Mouse (Mus musculus) stomach, embryonic 15.5 days (tissue): Measurements from ENCODE around the gene Tnxb. TPM values are rescaled to one million over a fixed set of nuclear protein-coding genes. Genes with fewer than 3 reads are reported as not detected.

Experiments
- polyA plus RNA-seq: library from polyadenylated mRNA; unstranded; fragments of >200 nt; fragmentation: Nextera tagmentation; extraction: Ambion mirVana; gene quantifications from 2 replicates; pipeline ENCODE4 v1.2.1, GENCODE M21; 2015

Tnxb gene
- polyA plus RNA-seq, 1 experiment from 2014 or later = 1.4 TPM

Other genes with a start within 250 kb of the Tnxb start
- gene Btnl4, start 193.2 kb upstream of the Tnxb start, polyA plus RNA-seq = 2.6 and 4.1 TPM in 2 replicates
- gene Btnl6, start 153.2 kb upstream of the Tnxb start, polyA plus RNA-seq = 1.2 and 2.8 TPM in 2 replicates
- gene Notch4, start 106.3 kb upstream of the Tnxb start, polyA plus RNA-seq = 5.8 and 7.9 TPM in 2 replicates
- 10.2 and 11.9 TPM in 2 replicates for gene Gpsm3, start 80.7 kb upstream of the Tnxb start, polyA plus RNA-seq
- 8.5 and 9.2 TPM in 2 replicates for gene Pbx2, start 79.3 kb upstream of the Tnxb start, polyA plus RNA-seq
- 3.1 and 3.5 TPM in 2 replicates for gene Ager, start 72.7 kb upstream of the Tnxb start, polyA plus RNA-seq
- gene Rnf5, start 66.8 kb upstream of the Tnxb start, polyA plus RNA-seq = 130 and 142 TPM in 2 replicates
- gene Agpat1, start 66.3 kb upstream of the Tnxb start, polyA plus RNA-seq = 49.3 and 50.8 TPM in 2 replicates
- gene Egfl8, start 54.6 kb upstream of the Tnxb start, polyA plus RNA-seq = 3.7 and 3.8 TPM in 2 replicates
- gene Ppt2, start 42.0 kb upstream of the Tnxb start, polyA plus RNA-seq = 23.7 and 26.2 TPM in 2 replicates
- gene Prrt1, start 41.0 kb upstream of the Tnxb start, polyA plus RNA-seq = 0.35 and 0.63 TPM in 2 replicates
- 14.0 and 14.5 TPM in 2 replicates for gene Fkbpl, start 25.8 kb upstream of the Tnxb start, polyA plus RNA-seq
- 72.0 and 76.7 TPM in 2 replicates for gene Atf6b, start 23.4 kb upstream of the Tnxb start, polyA plus RNA-seq
- 0.44 and 0.65 TPM in 2 replicates for gene C4b, start 73.3 kb downstream of the Tnxb start, polyA plus RNA-seq
- 1.1 and 1.7 TPM in 2 replicates for gene Cyp21a1, start 134.0 kb downstream of the Tnxb start, polyA plus RNA-seq
- 25.7 and 26.5 TPM in 2 replicates for gene Stk19, start 166.4 kb downstream of the Tnxb start, polyA plus RNA-seq
- 52.9 and 53.1 TPM in 2 replicates for gene Dxo, start 166.5 kb downstream of the Tnxb start, polyA plus RNA-seq
- gene Skiv2l, start 179.7 kb downstream of the Tnxb start, polyA plus RNA-seq = 39.5 and 48.8 TPM in 2 replicates
- gene Nelfe, start 179.9 kb downstream of the Tnxb start, polyA plus RNA-seq = 87.8 and 103 TPM in 2 replicates
- gene Cfb, start 192.0 kb downstream of the Tnxb start, polyA plus RNA-seq = 20.8 and 30.4 TPM in 2 replicates
- gene Zbtb12, start 208.9 kb downstream of the Tnxb start, polyA plus RNA-seq = 2.7 and 3.0 TPM in 2 replicates
- gene Gm20547, start 211.5 kb downstream of the Tnxb start, polyA plus RNA-seq = not detected in 2 replicates
- gene C2, start 227.7 kb downstream of the Tnxb start, polyA plus RNA-seq = 4.4 and 6.2 TPM in 2 replicates
- 70.0 and 74.5 TPM in 2 replicates for gene Ehmt2, start 227.9 kb downstream of the Tnxb start, polyA plus RNA-seq
- gene Slc44a4, start 243.9 kb downstream of the Tnxb start, polyA plus RNA-seq = 15.2 and 17.9 TPM in 2 replicates